Mouse (Mus musculus): ENCODE data around the gene Rnf144b. TPM values are rescaled to one million over a fixed set of nuclear protein-coding genes. Genes with fewer than 3 reads are reported as not detected.

Gene Rnf144b
- polyA plus RNA-seq, 1 experiment from 2014 or later = 0.84 TPM

DNA sequence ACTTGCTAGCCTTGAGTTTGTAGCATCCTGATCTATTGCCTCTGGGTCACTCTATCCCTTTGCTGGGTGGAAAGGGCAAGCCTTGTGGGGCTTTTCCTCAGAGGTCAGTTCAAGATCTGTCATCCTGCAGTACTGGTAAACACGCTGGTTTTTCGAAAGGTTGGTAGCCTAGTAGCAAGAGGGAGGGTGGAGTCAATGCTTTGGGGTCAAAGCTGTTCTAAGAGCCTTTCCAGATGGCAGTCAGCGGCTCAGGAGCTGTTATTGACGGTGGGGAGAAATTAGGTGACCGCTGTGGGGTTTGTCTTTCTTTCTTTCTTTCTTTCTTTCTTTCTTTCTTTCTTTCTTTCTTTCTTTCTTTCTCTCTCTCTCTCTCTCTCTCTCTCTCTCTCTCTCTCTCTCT, 34.4 kb downstream of the Rnf144b start:
- no peak for ATAC-seq (ENCODE audit: low FRiP score, low read depth)
- Histone ChIP-seq H3K27me3 (0 out of 2 replicates have a peak, but pooled peaks cover 4% of the 10 kb centered on the region), H3K9ac (replicated peaks) (no peak overlapping the region), H3K4me3 (no peak overlapping the region), H3K27ac (replicated peaks) (no peak overlapping the region), H3K36me3 (no peaks in the 10 kb centered on the region), H3K4me2 (replicated peaks) (no peak overlapping the region), H3K4me1 (no peaks in the 10 kb centered on the region), H3K9me3 (no peaks in the 10 kb centered on the region)
- WGBS = 66% methylated on average over 5 of the region's 5 CpGs

GRCm38 (mm10) chr13:47162001-47162400, 39.5 kb downstream of the Rnf144b start:
- no peaks in the 10 kb centered on the region for H3K4me1 ChIP-seq
- WGBS = 89% methylated on average over 5 of the region's 5 CpGs
- no peak for ATAC-seq (ENCODE audit: low FRiP score, low read depth)

DNA sequence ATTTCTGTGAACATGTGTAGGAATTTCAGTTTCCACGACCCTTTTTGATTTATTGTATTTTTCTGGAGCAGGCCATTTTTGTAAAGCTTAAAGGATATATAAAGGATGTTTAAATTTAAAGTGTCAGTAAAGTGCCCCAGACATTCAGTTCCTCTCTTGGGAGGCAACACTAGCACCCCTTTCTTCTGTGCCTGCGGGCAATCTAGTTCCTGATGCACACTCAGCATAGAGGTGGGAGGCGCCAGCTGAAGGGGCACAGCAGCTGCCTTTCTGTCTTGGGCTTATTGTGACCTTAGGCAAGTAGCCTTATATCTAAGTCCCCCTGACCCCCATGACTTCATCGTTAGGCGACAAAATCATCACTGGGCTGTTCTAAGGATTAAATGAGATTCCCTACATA, 42.3 kb downstream of the Rnf144b start:
- 90% methylated on average over 5 of the region's 5 CpGs for WGBS
- 0 out of 2 replicates have a peak, but pooled peaks cover 4% of the 10 kb centered on the region for H3K9me3 ChIP-seq
- H3K4me1 ChIP-seq = no peaks in the 10 kb centered on the region
- no peak overlapping the region for H3K4me2 ChIP-seq (replicated peaks)
- no peak for ATAC-seq (ENCODE audit: low FRiP score, low read depth)
- no peak overlapping the region for H3K27ac ChIP-seq (replicated peaks)
- no peaks in the 10 kb centered on the region for H3K27me3 ChIP-seq
- no peaks in the 10 kb centered on the region for H3K36me3 ChIP-seq
- no peak overlapping the region for H3K9ac ChIP-seq (replicated peaks)
- H3K4me3 ChIP-seq = no peak overlapping the region

More at GRCm38 (mm10) chr13:47162001-47162400, 39.5 kb downstream of the Rnf144b start:
- 0 out of 2 replicates have a peak, but pooled peaks cover 4% of the 10 kb centered on the region for H3K9me3 ChIP-seq
- H3K4me3 ChIP-seq = no peak overlapping the region
- no peak overlapping the region for H3K9ac ChIP-seq (replicated peaks)
- no peak overlapping the region for H3K4me2 ChIP-seq (replicated peaks)
- H3K36me3 ChIP-seq = no peaks in the 10 kb centered on the region
- H3K27ac ChIP-seq (replicated peaks) = no peak overlapping the region
- no peaks in the 10 kb centered on the region for H3K27me3 ChIP-seq

GRCm38 (mm10) chr13:47165261-47165660, 42.8 kb downstream of the Rnf144b start:
- ATAC-seq (ENCODE audit: low FRiP score, low read depth) = no peak
- H3K9ac ChIP-seq (replicated peaks) = no peak overlapping the region
- no peak overlapping the region for H3K27ac ChIP-seq (replicated peaks)
- H3K4me2 ChIP-seq (replicated peaks) = no peak overlapping the region
- H3K9me3 ChIP-seq = 0 out of 2 replicates have a peak, but pooled peaks cover 4% of the 10 kb centered on the region
- WGBS = 94% methylated on average over 2 of the region's 2 CpGs
- H3K36me3 ChIP-seq = no peaks in the 10 kb centered on the region
- no peak overlapping the region for H3K4me3 ChIP-seq
- no peaks in the 10 kb centered on the region for H3K27me3 ChIP-seq
- no peaks in the 10 kb centered on the region for H3K4me1 ChIP-seq

GRCm38 (mm10) chr13:47168484-47168883, 46.0 kb downstream of the Rnf144b start:
- Histone ChIP-seq H3K4me3 (no peak overlapping the region), H3K27me3 (no peaks in the 10 kb centered on the region), H3K4me1 (no peaks in the 10 kb centered on the region), H3K27ac (replicated peaks) (no peak overlapping the region), H3K4me2 (replicated peaks) (no peak overlapping the region), H3K9me3 (0 out of 2 replicates have a peak, but pooled peaks cover under 1% of the 10 kb centered on the region), H3K9ac (replicated peaks) (no peak overlapping the region), H3K36me3 (no peaks in the 10 kb centered on the region)
- 69% methylated on average over 11 of the region's 11 CpGs for WGBS
- no peak for ATAC-seq (ENCODE audit: low FRiP score, low read depth)

DNA sequence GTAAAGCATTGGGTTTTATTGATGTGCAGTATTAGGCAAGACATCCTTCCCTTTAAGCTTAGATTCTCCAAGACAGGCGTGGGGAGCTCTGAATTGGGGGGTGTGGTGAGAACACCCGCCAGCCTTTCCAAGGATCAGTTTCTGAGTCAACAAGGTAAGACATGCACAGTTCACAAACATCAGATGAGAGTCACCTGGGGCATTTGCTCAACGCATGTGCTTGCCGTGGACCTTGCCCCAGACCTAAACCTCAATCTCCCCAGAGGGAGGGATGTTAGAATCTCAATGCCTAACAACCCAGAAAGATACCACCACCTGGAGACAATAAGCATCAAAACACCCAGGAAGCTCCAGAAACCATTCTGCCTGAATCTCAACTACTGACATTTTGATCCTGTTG, 47.6 kb downstream of the Rnf144b start:
- Histone ChIP-seq H3K4me3 (no peak overlapping the region), H3K27me3 (no peaks in the 10 kb centered on the region), H3K36me3 (no peaks in the 10 kb centered on the region), H3K9ac (replicated peaks) (no peak overlapping the region), H3K4me2 (replicated peaks) (no peak overlapping the region), H3K27ac (replicated peaks) (no peak overlapping the region), H3K4me1 (no peaks in the 10 kb centered on the region), H3K9me3 (no peaks in the 10 kb centered on the region)
- no peak for ATAC-seq (ENCODE audit: low FRiP score, low read depth)
- WGBS = 78% methylated on average over 4 of the region's 4 CpGs

DNA sequence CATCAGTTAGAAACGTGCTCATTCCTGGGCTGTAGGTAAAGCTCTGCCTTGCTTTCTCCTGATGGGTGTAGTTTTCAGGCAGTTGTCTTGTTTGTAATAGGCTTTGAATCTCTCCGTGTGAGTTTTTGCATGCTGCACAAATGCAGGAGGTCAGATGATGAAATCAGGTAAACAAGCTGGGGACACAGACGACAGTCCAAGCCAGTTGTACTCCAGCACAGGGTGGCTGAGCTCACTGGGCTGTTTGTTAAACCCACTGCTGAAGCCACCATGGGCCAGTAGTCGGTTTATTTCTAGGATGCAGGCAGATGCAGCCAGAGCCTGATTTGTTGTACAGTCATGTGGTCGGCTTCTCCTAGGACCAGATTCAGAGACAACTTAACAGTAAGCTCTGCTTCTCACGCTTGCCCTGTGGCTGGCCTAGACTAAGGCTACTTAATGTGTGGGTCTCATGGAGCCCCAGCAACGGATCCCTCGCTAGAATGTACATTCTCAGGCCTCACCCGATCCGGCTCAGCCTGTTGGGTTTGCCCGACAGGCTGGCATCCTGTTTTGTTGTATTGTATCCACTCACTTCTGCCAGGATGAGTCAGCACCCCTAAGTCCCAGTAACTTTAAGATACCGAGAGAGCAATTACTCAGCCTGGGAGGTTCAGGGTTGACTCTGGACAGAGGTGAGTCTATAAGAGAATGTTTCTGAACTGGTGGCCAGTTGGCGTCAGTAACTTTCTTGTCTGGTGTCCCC, 48.5 kb downstream of the Rnf144b start:
- no peak overlapping the region for H3K4me3 ChIP-seq
- H3K27ac ChIP-seq (replicated peaks) = no peak overlapping the region
- H3K4me1 ChIP-seq = no peaks in the 10 kb centered on the region
- WGBS = 83% methylated on average over 13 of the region's 13 CpGs
- ATAC-seq (ENCODE audit: low FRiP score, low read depth) = no peak
- no peaks in the 10 kb centered on the region for H3K9me3 ChIP-seq
- H3K9ac ChIP-seq (replicated peaks) = no peak overlapping the region
- H3K27me3 ChIP-seq = no peaks in the 10 kb centered on the region
- H3K36me3 ChIP-seq = no peaks in the 10 kb centered on the region
- H3K4me2 ChIP-seq (replicated peaks) = no peak overlapping the region

GRCm38 (mm10) chr13:47172891-47173290, 50.4 kb downstream of the Rnf144b start:
- H3K36me3 ChIP-seq = no peaks in the 10 kb centered on the region
- no peak overlapping the region for H3K4me3 ChIP-seq
- no peak overlapping the region for H3K4me2 ChIP-seq (replicated peaks)
- H3K4me1 ChIP-seq = no peaks in the 10 kb centered on the region
- no peak for ATAC-seq (ENCODE audit: low FRiP score, low read depth)
- no peaks in the 10 kb centered on the region for H3K27me3 ChIP-seq
- no peaks in the 10 kb centered on the region for H3K9me3 ChIP-seq
- no peak overlapping the region for H3K27ac ChIP-seq (replicated peaks)
- no peak overlapping the region for H3K9ac ChIP-seq (replicated peaks)
- WGBS = 87% methylated on average over 10 of the region's 10 CpGs

DNA sequence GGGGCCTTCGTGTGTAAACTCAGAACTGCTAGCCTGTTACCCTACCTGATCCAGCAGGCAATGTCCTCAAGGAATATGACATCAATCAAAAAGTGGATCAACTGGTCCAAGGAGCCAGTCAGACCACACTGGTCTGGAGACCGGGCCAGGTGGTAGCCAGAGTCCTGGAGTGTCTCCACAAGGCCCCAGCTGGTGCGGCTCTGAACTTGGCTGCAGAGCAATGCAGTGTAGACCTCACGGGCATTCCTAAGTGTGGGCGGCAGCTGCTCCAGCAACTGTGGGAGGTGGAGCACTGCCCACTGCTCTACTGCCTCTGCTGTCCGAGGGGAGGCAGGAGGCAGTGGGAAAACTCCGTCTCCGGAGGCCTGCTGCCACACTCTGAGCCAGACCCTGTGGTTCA, 55.7 kb downstream of the Rnf144b start:
- no peaks in the 10 kb centered on the region for H3K27me3 ChIP-seq
- no peak for ATAC-seq (ENCODE audit: low FRiP score, low read depth)
- H3K4me3 ChIP-seq = no peak overlapping the region
- H3K27ac ChIP-seq (replicated peaks) = no peak overlapping the region
- no peaks in the 10 kb centered on the region for H3K4me1 ChIP-seq
- 87% methylated on average over 8 of the region's 8 CpGs for WGBS
- H3K9ac ChIP-seq (replicated peaks) = no peak overlapping the region
- H3K4me2 ChIP-seq (replicated peaks) = no peak overlapping the region
- H3K9me3 ChIP-seq = no peaks in the 10 kb centered on the region
- no peaks in the 10 kb centered on the region for H3K36me3 ChIP-seq

GRCm38 (mm10) chr13:47180776-47181175, 58.3 kb downstream of the Rnf144b start:
- WGBS = 89% methylated on average over 7 of the region's 7 CpGs
- Histone ChIP-seq H3K9me3 (no peaks in the 10 kb centered on the region), H3K4me1 (no peaks in the 10 kb centered on the region), H3K9ac (replicated peaks) (no peak overlapping the region), H3K4me3 (no peak overlapping the region), H3K36me3 (no peaks in the 10 kb centered on the region), H3K27me3 (no peaks in the 10 kb centered on the region), H3K27ac (replicated peaks) (no peak overlapping the region), H3K4me2 (replicated peaks) (no peak overlapping the region)
- no peak for ATAC-seq (ENCODE audit: low FRiP score, low read depth)

DNA sequence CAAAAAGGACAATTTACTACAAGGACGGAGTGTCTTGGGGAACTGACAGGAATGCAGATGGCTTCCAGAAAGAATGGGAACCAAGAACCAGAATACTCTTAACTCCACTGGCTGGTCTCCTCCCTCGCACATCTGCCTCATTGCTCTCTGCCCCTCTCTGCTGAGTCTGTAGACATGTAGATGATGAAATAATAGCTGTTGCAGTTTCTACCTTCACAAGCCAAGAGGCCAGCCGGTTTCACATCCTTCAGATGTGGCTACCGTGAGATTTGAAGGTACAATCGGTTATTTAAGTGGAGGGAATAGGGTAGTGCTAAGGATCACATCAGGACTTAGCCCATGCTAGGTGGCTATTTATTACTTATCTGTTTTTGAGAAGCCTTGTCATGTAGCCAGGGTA, 59.9 kb downstream of the Rnf144b start:
- H3K27me3 ChIP-seq = no peaks in the 10 kb centered on the region
- WGBS = 90% methylated on average over 5 of the region's 5 CpGs
- no peaks in the 10 kb centered on the region for H3K36me3 ChIP-seq
- H3K4me2 ChIP-seq (replicated peaks) = no peak overlapping the region
- no peak overlapping the region for H3K9ac ChIP-seq (replicated peaks)
- no peak overlapping the region for H3K27ac ChIP-seq (replicated peaks)
- no peak for ATAC-seq (ENCODE audit: low FRiP score, low read depth)
- H3K9me3 ChIP-seq = no peaks in the 10 kb centered on the region
- H3K4me3 ChIP-seq = no peak overlapping the region
- no peaks in the 10 kb centered on the region for H3K4me1 ChIP-seq

DNA sequence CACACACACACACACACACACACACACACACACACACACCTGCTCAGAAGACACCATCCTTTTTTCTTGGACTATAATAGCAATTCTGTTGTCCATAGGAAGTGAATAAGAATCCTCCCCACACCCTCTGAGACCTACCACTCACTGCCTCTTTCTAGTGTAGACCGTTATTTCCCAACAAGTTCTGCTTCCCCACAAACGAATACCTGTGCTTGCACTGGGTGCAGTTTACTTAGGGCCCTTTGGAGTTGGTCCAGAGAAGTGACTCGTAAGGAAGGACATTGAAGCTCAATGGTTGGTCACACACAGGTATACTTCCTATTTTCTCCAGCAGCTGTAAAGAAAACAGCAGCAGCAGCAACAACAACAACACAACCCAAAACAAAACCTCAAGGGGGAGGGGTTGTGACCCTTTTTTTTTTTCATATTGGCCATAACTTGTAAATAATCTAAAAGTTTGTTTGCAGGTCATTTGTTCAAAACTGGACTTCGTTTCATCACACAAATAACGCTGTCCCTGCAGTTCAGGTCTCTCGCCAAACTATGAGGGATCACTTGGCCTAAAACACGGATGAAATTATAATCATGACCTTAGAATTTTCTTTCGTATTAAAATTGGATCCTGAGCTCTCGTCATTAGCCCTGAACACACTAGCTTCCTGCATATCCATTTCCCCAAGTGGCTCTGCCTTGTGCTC, 60.7 kb downstream of the Rnf144b start:
- no peak for ATAC-seq (ENCODE audit: low FRiP score, low read depth)
- H3K9ac ChIP-seq (replicated peaks) = no peak overlapping the region
- 88% methylated on average over 9 of the region's 9 CpGs for WGBS
- H3K9me3 ChIP-seq = no peaks in the 10 kb centered on the region
- no peaks in the 10 kb centered on the region for H3K27me3 ChIP-seq
- no peaks in the 10 kb centered on the region for H3K4me1 ChIP-seq
- no peak overlapping the region for H3K4me2 ChIP-seq (replicated peaks)
- H3K4me3 ChIP-seq = no peak overlapping the region
- H3K27ac ChIP-seq (replicated peaks) = no peak overlapping the region
- no peaks in the 10 kb centered on the region for H3K36me3 ChIP-seq
